Mouse (Mus musculus): ENCODE data around the gene Anapc7.

Anapc7 gene

GRCm38 (mm10) chr5:122422071-122422964 is 825 bp downstream of the Anapc7 start:
- DNase-seq (ENCODE audit: low read depth, low spot score) = peak; percentile 85
- Histone ChIP-seq H3K27me3 (ENCODE audit: control insufficient read depth, insufficient read depth, low read length, poor library complexity, severe bottlenecking) (no peaks in the 10 kb centered on the region), H3K36me3 (ENCODE audit: control insufficient read depth, insufficient read depth, low read length, poor library complexity, severe bottlenecking) (no peaks in the 10 kb centered on the region)

- Histone ChIP-seq H3K36me3 (ENCODE audit: control insufficient read depth, insufficient read depth, low read length, poor library complexity, severe bottlenecking) (no peaks in the 10 kb centered on the region), H3K27me3 (ENCODE audit: control insufficient read depth, insufficient read depth, low read length, poor library complexity, severe bottlenecking) (no peaks in the 10 kb centered on the region)
- no peak for DNase-seq (ENCODE audit: low read depth, low spot score)
These were observed 1.6 kb downstream of the Anapc7 start for GRCm38 (mm10) chr5:122423083-122423482.

GRCm38 (mm10) chr5:122425550-122425949 is 4.1 kb downstream of the Anapc7 start:
- no peaks in the 10 kb centered on the region for H3K27me3 ChIP-seq (ENCODE audit: control insufficient read depth, insufficient read depth, low read length, poor library complexity, severe bottlenecking)

GRCm38 (mm10) chr5:122430036-122430775 is 8.7 kb downstream of the Anapc7 start:
- peaks cover 8% of the 10 kb centered on the region for H3K36me3 ChIP-seq (ENCODE audit: control insufficient read depth, insufficient read depth, low read length, poor library complexity, severe bottlenecking)
- peak; percentile 16 for DNase-seq (ENCODE audit: low read depth, low spot score)
- H3K27me3 ChIP-seq (ENCODE audit: control insufficient read depth, insufficient read depth, low read length, poor library complexity, severe bottlenecking) = no peaks in the 10 kb centered on the region

More at GRCm38 (mm10) chr5:122425550-122425949, 4.1 kb downstream of the Anapc7 start:
- DNase-seq (ENCODE audit: low read depth, low spot score) = no peak
- peaks cover 3% of the 10 kb centered on the region; the same call in 1 of the 2 replicates for H3K36me3 ChIP-seq (ENCODE audit: control insufficient read depth, insufficient read depth, low read length, poor library complexity, severe bottlenecking)

GRCm38 (mm10) chr5:122431221-122431620 is 9.7 kb downstream of the Anapc7 start:
- Histone ChIP-seq H3K27me3 (ENCODE audit: control insufficient read depth, insufficient read depth, low read length, poor library complexity, severe bottlenecking) (no peaks in the 10 kb centered on the region), H3K36me3 (ENCODE audit: control insufficient read depth, insufficient read depth, low read length, poor library complexity, severe bottlenecking) (peaks cover 11% of the 10 kb centered on the region)
- no peak for DNase-seq (ENCODE audit: low read depth, low spot score)

- DNase-seq (ENCODE audit: low read depth, low spot score) = peak; percentile 23
These were observed 13.0 kb downstream of the Anapc7 start for GRCm38 (mm10) chr5:122434541-122434940.

GRCm38 (mm10) chr5:122439400-122440094 is 18.1 kb downstream of the Anapc7 start:
- no peaks in the 10 kb centered on the region for H3K27me3 ChIP-seq (ENCODE audit: control insufficient read depth, insufficient read depth, low read length, poor library complexity, severe bottlenecking)
- DNase-seq (ENCODE audit: low read depth, low spot score) = no peak
- H3K36me3 ChIP-seq (ENCODE audit: control insufficient read depth, insufficient read depth, low read length, poor library complexity, severe bottlenecking) = peaks cover 25% of the 10 kb centered on the region

More at GRCm38 (mm10) chr5:122434541-122434940, 13.0 kb downstream of the Anapc7 start:
- H3K27me3 ChIP-seq (ENCODE audit: control insufficient read depth, insufficient read depth, low read length, poor library complexity, severe bottlenecking) = no peaks in the 10 kb centered on the region
- H3K36me3 ChIP-seq (ENCODE audit: control insufficient read depth, insufficient read depth, low read length, poor library complexity, severe bottlenecking) = peaks cover 20% of the 10 kb centered on the region

GRCm38 (mm10) chr5:122440095-122440630 is 18.7 kb downstream of the Anapc7 start:
- no peaks in the 10 kb centered on the region for H3K27me3 ChIP-seq (ENCODE audit: control insufficient read depth, insufficient read depth, low read length, poor library complexity, severe bottlenecking)
- DNase-seq (ENCODE audit: low read depth, low spot score) = no peak
- H3K36me3 ChIP-seq (ENCODE audit: control insufficient read depth, insufficient read depth, low read length, poor library complexity, severe bottlenecking) = peaks cover 25% of the 10 kb centered on the region

GRCm38 (mm10) chr5:122444492-122444891 is 23.0 kb downstream of the Anapc7 start:
- no peaks in the 10 kb centered on the region for H3K27me3 ChIP-seq (ENCODE audit: control insufficient read depth, insufficient read depth, low read length, poor library complexity, severe bottlenecking)
- H3K36me3 ChIP-seq (ENCODE audit: control insufficient read depth, insufficient read depth, low read length, poor library complexity, severe bottlenecking) = peaks cover 11% of the 10 kb centered on the region
- no peak for DNase-seq (ENCODE audit: low read depth, low spot score)

GRCm38 (mm10) chr5:122445051-122445610 is 23.6 kb downstream of the Anapc7 start:
- DNase-seq (ENCODE audit: low read depth, low spot score) = no peak
- H3K27me3 ChIP-seq (ENCODE audit: control insufficient read depth, insufficient read depth, low read length, poor library complexity, severe bottlenecking) = no peaks in the 10 kb centered on the region
- H3K36me3 ChIP-seq (ENCODE audit: control insufficient read depth, insufficient read depth, low read length, poor library complexity, severe bottlenecking) = peaks cover 8% of the 10 kb centered on the region

- Histone ChIP-seq H3K36me3 (ENCODE audit: control insufficient read depth, insufficient read depth, low read length, poor library complexity, severe bottlenecking) (no peaks in the 10 kb centered on the region), H3K27me3 (ENCODE audit: control insufficient read depth, insufficient read depth, low read length, poor library complexity, severe bottlenecking) (no peaks in the 10 kb centered on the region)
- no peak for DNase-seq (ENCODE audit: low read depth, low spot score)
These were observed 26.4 kb downstream of the Anapc7 start for GRCm38 (mm10) chr5:122447857-122448256.

GRCm38 (mm10) chr5:122448869-122449268 is 27.4 kb downstream of the Anapc7 start:
- Histone ChIP-seq H3K27me3 (ENCODE audit: control insufficient read depth, insufficient read depth, low read length, poor library complexity, severe bottlenecking) (no peaks in the 10 kb centered on the region), H3K36me3 (ENCODE audit: control insufficient read depth, insufficient read depth, low read length, poor library complexity, severe bottlenecking) (no peaks in the 10 kb centered on the region)
- no peak for DNase-seq (ENCODE audit: low read depth, low spot score)

- no peaks in the 10 kb centered on the region for H3K27me3 ChIP-seq (ENCODE audit: control insufficient read depth, insufficient read depth, low read length, poor library complexity, severe bottlenecking)
- no peak for DNase-seq (ENCODE audit: low read depth, low spot score)
These were observed 28.5 kb downstream of the Anapc7 start for GRCm38 (mm10) chr5:122449946-122450345.

GRCm38 (mm10) chr5:122450913-122451317 is 29.4 kb downstream of the Anapc7 start:
- no peaks in the 10 kb centered on the region for H3K27me3 ChIP-seq (ENCODE audit: control insufficient read depth, insufficient read depth, low read length, poor library complexity, severe bottlenecking)
- no peak for DNase-seq (ENCODE audit: low read depth, low spot score)
- peaks cover 2% of the 10 kb centered on the region for H3K36me3 ChIP-seq (ENCODE audit: control insufficient read depth, insufficient read depth, low read length, poor library complexity, severe bottlenecking)

More at GRCm38 (mm10) chr5:122449946-122450345, 28.5 kb downstream of the Anapc7 start:
- H3K36me3 ChIP-seq (ENCODE audit: control insufficient read depth, insufficient read depth, low read length, poor library complexity, severe bottlenecking) = no peaks in the 10 kb centered on the region; the same call in 1 of the 2 replicates
